Mouse (Mus musculus): Measurements from ENCODE around the gene Car7. TPM values are rescaled to one million over a fixed set of nuclear protein-coding genes. Genes with fewer than 3 reads are reported as not detected.

Gene Car7
- polyA plus RNA-seq, 1 experiment from 2014 or later: 0.57 TPM

DNA sequence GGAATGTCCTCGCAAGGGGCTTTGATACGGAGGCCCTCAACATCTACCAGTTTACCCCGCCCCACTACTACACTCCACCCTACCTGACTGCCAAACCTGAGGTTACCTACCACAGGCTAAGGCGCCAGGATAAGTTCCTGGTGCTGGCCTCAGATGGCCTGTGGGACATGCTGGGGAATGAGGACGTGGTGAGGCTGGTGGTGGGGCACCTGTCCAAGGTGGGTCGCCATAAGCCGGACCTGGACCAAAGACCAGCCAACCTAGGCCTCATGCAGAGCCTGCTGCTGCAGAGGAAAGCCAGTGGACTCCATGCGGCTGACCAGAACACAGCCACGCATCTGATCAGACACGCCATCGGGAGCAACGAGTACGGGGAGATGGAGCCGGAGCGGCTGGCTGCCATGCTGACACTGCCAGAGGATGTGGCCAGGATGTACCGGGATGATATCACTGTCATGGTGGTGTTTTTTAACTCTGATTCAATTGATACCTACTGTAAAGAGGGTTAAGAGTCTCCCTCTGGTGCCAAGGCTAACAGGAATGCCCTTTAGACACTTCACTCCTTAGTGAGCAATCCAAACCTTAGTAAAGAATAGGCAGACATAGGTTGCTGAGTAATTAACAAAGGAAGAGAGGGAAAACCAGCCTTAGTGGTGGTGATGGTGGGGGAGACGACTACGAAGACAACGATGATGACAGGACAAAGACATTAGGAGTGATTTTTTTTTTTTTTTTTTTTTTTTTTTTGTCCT lies 60.3 kb downstream of the Car7 start:
- H3K9me3 ChIP-seq (ENCODE audit: control insufficient read depth, low read length): no peaks in the 10 kb centered on the region
- H3K9ac ChIP-seq (ENCODE audit: low read length): no peak overlapping the region
- no peak overlapping the region for H3K4me3 ChIP-seq (ENCODE audit: low read depth, low read length)
- ATAC-seq (ENCODE audit: insufficient number of reproducible peaks, low FRiP score, low TSS enrichment, low read depth): no peak
- WGBS: 96% methylated on average over 19 of the region's 19 CpGs
- no peaks in the 10 kb centered on the region for H3K27me3 ChIP-seq (ENCODE audit: control insufficient read depth, insufficient read depth, low read length)
- peaks cover 12% of the 10 kb centered on the region; the same call in 1 of the 2 replicates for H3K36me3 ChIP-seq (ENCODE audit: control insufficient read depth, insufficient read depth, low read length)
- H3K27ac ChIP-seq (replicated peaks; ENCODE audit: low read depth, low read length): no peak overlapping the region
- peaks cover 6% of the 10 kb centered on the region; the same call in 1 of the 2 replicates for H3K4me1 ChIP-seq (ENCODE audit: control insufficient read depth, insufficient read depth, low read length)
- no peak overlapping the region for H3K4me2 ChIP-seq (ENCODE audit: low read depth, severe bottlenecking)
- no peak for DNase-seq (ENCODE audit: low spot score)

DNA sequence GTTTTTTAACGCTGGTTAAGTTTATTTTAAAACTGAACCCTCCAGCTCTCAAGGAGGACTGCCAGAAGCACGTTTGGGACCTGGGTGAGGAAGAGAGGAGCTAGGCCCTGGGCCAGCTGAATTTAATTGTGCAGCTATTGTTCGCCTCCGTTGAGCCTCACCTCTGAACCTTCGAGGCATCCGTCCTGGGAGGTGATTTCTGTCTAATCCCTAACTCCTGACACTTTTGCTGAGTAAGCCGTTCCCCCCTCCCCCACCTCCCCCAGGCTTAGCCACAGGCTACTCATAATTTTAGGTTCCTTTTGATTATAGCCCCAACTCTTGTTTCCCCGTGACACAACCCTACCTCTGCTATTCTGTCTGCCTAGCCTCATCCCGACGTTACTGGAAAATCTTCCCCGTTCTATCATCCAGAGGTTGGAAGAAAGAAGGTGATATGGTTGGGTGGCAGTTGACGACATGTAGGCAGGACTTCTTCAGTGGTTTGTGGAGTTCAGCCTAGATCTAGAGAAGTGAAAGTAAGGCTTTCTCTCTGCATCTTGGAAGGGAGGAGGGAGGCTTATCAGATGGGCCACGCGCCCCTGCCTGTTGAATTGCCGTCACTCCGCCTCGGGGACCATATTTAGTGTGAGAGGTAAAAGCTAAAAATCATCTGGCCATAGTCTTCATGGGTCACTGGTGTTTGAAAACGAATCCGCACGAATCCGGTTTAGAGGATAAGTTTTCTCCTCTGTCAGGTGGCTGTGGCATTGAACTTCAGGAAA lies 61.5 kb downstream of the Car7 start:
- peaks cover 6% of the 10 kb centered on the region; the same call in 1 of the 2 replicates for H3K4me1 ChIP-seq (ENCODE audit: control insufficient read depth, insufficient read depth, low read length)
- H3K9me3 ChIP-seq (ENCODE audit: control insufficient read depth, low read length): no peaks in the 10 kb centered on the region
- no peak overlapping the region for H3K4me2 ChIP-seq (ENCODE audit: low read depth, severe bottlenecking)
- no peak overlapping the region for H3K27ac ChIP-seq (replicated peaks; ENCODE audit: low read depth, low read length)
- H3K27me3 ChIP-seq (ENCODE audit: control insufficient read depth, insufficient read depth, low read length): no peaks in the 10 kb centered on the region
- H3K9ac ChIP-seq (ENCODE audit: low read length): no peak overlapping the region
- peaks cover 12% of the 10 kb centered on the region; the same call in 1 of the 2 replicates for H3K36me3 ChIP-seq (ENCODE audit: control insufficient read depth, insufficient read depth, low read length)
- ATAC-seq (ENCODE audit: insufficient number of reproducible peaks, low FRiP score, low TSS enrichment, low read depth) (no peak), DNase-seq (ENCODE audit: low spot score) (no peak)
- 85% methylated on average over 21 of the region's 21 CpGs for WGBS
- H3K4me3 ChIP-seq (ENCODE audit: low read depth, low read length): no peak overlapping the region

DNA sequence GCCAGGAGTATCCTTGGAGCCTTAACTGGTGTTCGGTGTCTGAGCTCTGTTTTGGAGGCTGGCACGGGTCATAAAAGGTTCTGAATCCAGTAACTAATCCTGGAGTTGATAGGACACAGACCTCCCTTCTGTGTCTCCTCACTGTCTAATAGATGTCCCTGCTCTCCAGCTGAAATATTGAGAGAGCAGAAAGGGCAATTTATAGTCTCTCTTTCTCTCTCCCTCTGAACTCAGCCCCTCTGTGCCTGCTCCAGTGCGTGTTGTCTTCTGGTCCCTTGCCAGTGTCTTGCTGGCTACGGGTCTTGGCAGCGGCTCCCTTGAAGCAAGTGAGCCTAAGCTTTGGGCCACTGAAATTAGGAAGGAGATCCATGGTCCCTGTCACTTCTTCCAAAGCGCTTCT lies 63.2 kb downstream of the Car7 start:
- DNase-seq (ENCODE audit: low spot score): no peak
- WGBS: 65% methylated on average over 6 of the region's 6 CpGs
- H3K27me3 ChIP-seq (ENCODE audit: control insufficient read depth, insufficient read depth, low read length): no peaks in the 10 kb centered on the region

DNA sequence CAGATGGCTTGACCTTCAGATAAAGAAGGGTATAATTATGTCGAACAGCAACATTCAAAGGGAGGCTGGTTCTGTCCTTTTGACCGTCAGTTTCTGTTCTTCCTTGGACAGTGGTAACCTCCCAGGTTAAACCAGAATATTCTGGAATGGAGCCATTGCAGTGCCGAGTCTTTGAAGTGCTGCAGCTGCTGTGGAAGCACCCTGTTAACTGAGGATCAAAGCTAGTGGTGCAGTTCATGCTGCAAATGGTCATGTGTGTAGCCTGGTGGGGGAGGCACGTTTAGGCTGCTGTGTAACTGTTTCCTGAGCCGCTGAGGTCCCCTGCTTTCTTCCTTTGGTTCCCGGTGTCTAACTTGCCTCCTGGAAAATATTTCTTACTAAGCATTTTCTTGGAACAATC lies 64.0 kb downstream of the Car7 start:
- 40% methylated on average over 6 of the region's 6 CpGs for WGBS
- Histone ChIP-seq H3K27ac (replicated peaks; ENCODE audit: low read depth, low read length) (no peak overlapping the region), H3K9ac (ENCODE audit: low read length) (no peak overlapping the region), H3K4me3 (ENCODE audit: low read depth, low read length) (no peak overlapping the region), H3K36me3 (ENCODE audit: control insufficient read depth, insufficient read depth, low read length) (peaks cover 12% of the 10 kb centered on the region; the same call in 1 of the 2 replicates), H3K27me3 (ENCODE audit: control insufficient read depth, insufficient read depth, low read length) (no peaks in the 10 kb centered on the region), H3K4me1 (ENCODE audit: control insufficient read depth, insufficient read depth, low read length) (no peaks in the 10 kb centered on the region), H3K9me3 (ENCODE audit: control insufficient read depth, low read length) (no peaks in the 10 kb centered on the region), H3K4me2 (ENCODE audit: low read depth, severe bottlenecking) (no peak overlapping the region)
- no peak for DNase-seq (ENCODE audit: low spot score)
- no peak for ATAC-seq (ENCODE audit: insufficient number of reproducible peaks, low FRiP score, low TSS enrichment, low read depth)

More for the DNA sequence above, 63.2 kb downstream of the Car7 start:
- Histone ChIP-seq H3K4me2 (ENCODE audit: low read depth, severe bottlenecking) (no peak overlapping the region), H3K4me3 (ENCODE audit: low read depth, low read length) (no peak overlapping the region), H3K27ac (replicated peaks; ENCODE audit: low read depth, low read length) (no peak overlapping the region), H3K9ac (ENCODE audit: low read length) (no peak overlapping the region), H3K36me3 (ENCODE audit: control insufficient read depth, insufficient read depth, low read length) (peaks cover 12% of the 10 kb centered on the region; the same call in 1 of the 2 replicates), H3K9me3 (ENCODE audit: control insufficient read depth, low read length) (no peaks in the 10 kb centered on the region), H3K4me1 (ENCODE audit: control insufficient read depth, insufficient read depth, low read length) (no peaks in the 10 kb centered on the region)
- ATAC-seq (ENCODE audit: insufficient number of reproducible peaks, low FRiP score, low TSS enrichment, low read depth): no peak

Other genes starting within 250 kb of the Car7 start
- gene Cmtm2a, start 241.5 kb upstream of the Car7 start, polyA plus RNA-seq (2014; fragmentation: Nextera tagmentation; extraction: Ambion mirVana): not detected in 2 replicates
- gene Gm45711, start 224.6 kb upstream of the Car7 start, polyA plus RNA-seq (2014; fragmentation: Nextera tagmentation; extraction: Ambion mirVana): not detected in 2 replicates
- not detected in 2 replicates for gene Cmtm1, start 224.5 kb upstream of the Car7 start, polyA plus RNA-seq (2014; fragmentation: Nextera tagmentation; extraction: Ambion mirVana)
- gene Gm11020, start 213.1 kb upstream of the Car7 start, polyA plus RNA-seq (2014; fragmentation: Nextera tagmentation; extraction: Ambion mirVana): not detected in 2 replicates
- gene Cmtm2b, start 212.5 kb upstream of the Car7 start, polyA plus RNA-seq (2014; fragmentation: Nextera tagmentation; extraction: Ambion mirVana): not detected in 2 replicates
- gene Cmtm3, start 195.3 kb upstream of the Car7 start, polyA plus RNA-seq (2014; fragmentation: Nextera tagmentation; extraction: Ambion mirVana): 73.4 and 75.8 TPM in 2 replicates
- 2.9 and 4.1 TPM in 2 replicates for gene Cmtm4, start 138.9 kb upstream of the Car7 start, polyA plus RNA-seq (2014; fragmentation: Nextera tagmentation; extraction: Ambion mirVana)
- 59.0 and 59.3 TPM in 2 replicates for gene Dync1li2, start 91.6 kb upstream of the Car7 start, polyA plus RNA-seq (2014; fragmentation: Nextera tagmentation; extraction: Ambion mirVana)
- 0.24 and 0.30 TPM in 2 replicates for gene Terb1, start 24.8 kb upstream of the Car7 start, polyA plus RNA-seq (2014; fragmentation: Nextera tagmentation; extraction: Ambion mirVana)
- 138 and 142 TPM in 2 replicates for gene Nae1, start 52 bp upstream of the Car7 start, polyA plus RNA-seq (2014; fragmentation: Nextera tagmentation; extraction: Ambion mirVana)
- 16.7 and 19.0 TPM in 2 replicates for gene Pdp2, start 56.8 kb downstream of the Car7 start, polyA plus RNA-seq (2014; fragmentation: Nextera tagmentation; extraction: Ambion mirVana)
- not detected in 2 replicates for gene Cdh16, start 89.7 kb downstream of the Car7 start, polyA plus RNA-seq (2014; fragmentation: Nextera tagmentation; extraction: Ambion mirVana)
- 6.5 and 7.6 TPM in 2 replicates for gene Rrad, start 96.6 kb downstream of the Car7 start, polyA plus RNA-seq (2014; fragmentation: Nextera tagmentation; extraction: Ambion mirVana)
- gene Ciao2b, start 107.3 kb downstream of the Car7 start, polyA plus RNA-seq (2014; fragmentation: Nextera tagmentation; extraction: Ambion mirVana): 89.8 and 99.1 TPM in 2 replicates
- gene Ces2a, start 199.3 kb downstream of the Car7 start, polyA plus RNA-seq (2014; fragmentation: Nextera tagmentation; extraction: Ambion mirVana): not detected in 2 replicates